Mouse (Mus musculus) liver, adult 2 months (tissue): Measurements from ENCODE around the gene Dhrs9.

ENCODE experiments used
- CTCF ChIP-seq: fragments of 200-500 bp; IDR thresholded peaks from 2 replicates; pipeline ENCODE4 v1.5.1; 2011; ENCODE audit warnings: low read depth, low read length, control low read depth
- POLR2A ChIP-seq: fragments of 200-500 bp; IDR thresholded peaks from 2 replicates; pipeline ENCODE4 v1.6.1; 2011; ENCODE audit warnings: low read length, control low read depth; ENCODE audit not compliant: insufficient read depth; ENCODE audit errors: extremely low read depth

DNA sequence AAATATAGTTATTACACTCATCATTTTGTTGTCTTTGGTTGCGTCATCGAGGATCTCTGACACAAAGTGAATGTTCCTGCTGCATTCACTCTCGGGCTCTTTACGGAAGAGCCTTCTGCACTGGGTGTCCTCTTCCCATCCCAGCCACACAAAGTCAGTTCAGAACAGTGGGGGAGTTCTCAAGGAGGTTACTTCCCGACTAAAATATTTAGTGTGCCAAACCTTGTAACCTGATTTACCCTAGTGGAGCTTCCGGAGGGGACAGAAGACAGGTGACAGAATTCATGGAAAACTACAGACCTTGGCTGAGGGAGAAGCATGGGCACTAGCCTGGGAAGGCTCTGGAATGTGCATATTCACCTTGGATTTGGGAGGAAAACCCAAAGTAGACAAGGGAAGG is 38.7 kb upstream of the Dhrs9 start:
- no peak for TF ChIP-seq CTCF
- no peak for TF ChIP-seq POLR2A
